Mouse (Mus musculus) layer of hippocampus, adult 18-20 months (tissue): Measurements from ENCODE around the gene Olfr1380. TPM values are rescaled to one million over a fixed set of nuclear protein-coding genes. Genes with fewer than 3 reads are reported as not detected.

Source experiments
- total RNA-seq, 2 experiments: library from RNA; stranded (reverse); gene quantifications; 2 replicates each; pipeline ENCODE4 v1.2.3; 2021

Olfr1380 gene
- total RNA-seq, 2 experiments from 2014 or later: not detected

Other genes starting within 250 kb of the Olfr1380 start
- gene Olfr1391, start 234.1 kb upstream of the Olfr1380 start, total RNA-seq: not detected
- not detected for gene Olfr1390, start 221.7 kb upstream of the Olfr1380 start, total RNA-seq
- gene Olfr1389, start 133.8 kb upstream of the Olfr1380 start, total RNA-seq: not detected
- under 1 TPM; 0.43 to 0.47 TPM for gene Olfr1388, start 120.3 kb upstream of the Olfr1380 start, total RNA-seq
- not detected for gene Olfr1387, start 101.5 kb upstream of the Olfr1380 start, total RNA-seq
- not detected for gene Olfr1386, start 91.8 kb upstream of the Olfr1380 start, total RNA-seq
- gene Olfr1385, start 67.8 kb upstream of the Olfr1380 start, total RNA-seq: not detected
- gene Olfr1384, start 50.2 kb upstream of the Olfr1380 start, total RNA-seq: not detected
- gene Olfr1383, start 37.2 kb upstream of the Olfr1380 start, total RNA-seq: under 1 TPM in 1 of 2 experiments, not detected in 1; 0.35 TPM
- gene Olfr1382, start 28.6 kb upstream of the Olfr1380 start, total RNA-seq: not detected
- gene Olfr1381, start 13.4 kb upstream of the Olfr1380 start, total RNA-seq: not detected
- gene Flt4, start 52.4 kb downstream of the Olfr1380 start, total RNA-seq: 1 to 10 TPM; 2.1 to 2.3 TPM
- gene Scgb3a1, start 106.7 kb downstream of the Olfr1380 start, total RNA-seq: not detected
- gene Cnot6, start 155.8 kb downstream of the Olfr1380 start, total RNA-seq: 10 to 100 TPM; 48.3 to 48.8 TPM
- 1 to 10 TPM; 4.2 to 4.6 TPM for gene Gfpt2, start 237.3 kb downstream of the Olfr1380 start, total RNA-seq